Mouse (Mus musculus) cerebellum, adult 9-11 months (tissue): ENCODE data around the gene Slc6a17.
A peak's percentile ranks its signal among the peaks of the same experiment; 100 is the strongest.

Experiments used
- DNase-seq: peaks from one replicate; pipeline ENCODE4 v3.0.0; 2022

The Slc6a17 gene

DNA sequence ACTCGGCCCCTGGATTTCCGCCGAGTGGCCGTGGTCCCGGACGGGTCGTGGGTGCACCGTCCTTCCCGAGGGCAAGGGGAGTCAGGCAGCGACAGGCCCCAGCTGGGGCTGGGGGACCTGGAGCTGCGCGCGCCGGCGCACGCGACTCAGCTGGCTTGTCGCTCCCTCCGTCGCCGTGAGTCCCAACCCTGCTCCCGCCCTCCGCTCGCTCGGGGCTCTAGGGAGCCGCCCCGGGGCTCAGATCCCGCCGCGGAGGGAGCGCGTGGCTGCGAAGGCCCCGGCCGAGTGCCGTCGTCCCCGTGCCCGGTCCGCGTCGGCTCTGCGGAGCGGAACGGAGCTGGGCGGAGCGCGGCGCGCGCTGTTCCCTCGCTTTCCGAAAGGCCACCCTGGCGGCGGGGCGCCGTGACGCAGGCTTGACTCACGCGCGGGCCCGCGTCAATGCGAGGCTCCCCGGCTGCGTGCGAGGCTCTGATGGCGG lies at the start of gene Slc6a17:
Gene Slc6a17, minus strand, starts transcription at position 388 of the 478 bp plus-strand sequence.
- DNase-seq = peak; percentile 87

DNA sequence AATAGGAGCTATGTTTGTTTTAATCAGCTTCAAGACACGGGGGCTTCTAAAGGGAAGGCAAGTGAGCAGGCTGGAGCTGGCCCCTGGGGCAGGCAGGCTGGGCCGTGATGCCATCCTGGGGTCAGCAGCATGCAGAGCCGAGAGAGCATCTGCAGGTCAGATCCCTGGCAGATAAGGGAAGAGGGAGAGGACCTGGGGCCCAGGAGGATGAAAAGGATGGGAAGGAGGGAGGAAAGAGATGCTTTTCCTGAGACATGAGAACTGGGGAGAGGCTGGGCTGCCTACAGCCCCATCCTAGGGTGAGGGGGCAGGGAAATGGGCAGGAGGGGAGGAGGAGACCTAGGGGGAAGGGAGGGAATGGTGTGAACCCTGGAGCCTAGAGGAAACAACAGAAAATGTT lies 47.5 kb upstream of the Slc6a17 start:
- no peak for DNase-seq

DNA sequence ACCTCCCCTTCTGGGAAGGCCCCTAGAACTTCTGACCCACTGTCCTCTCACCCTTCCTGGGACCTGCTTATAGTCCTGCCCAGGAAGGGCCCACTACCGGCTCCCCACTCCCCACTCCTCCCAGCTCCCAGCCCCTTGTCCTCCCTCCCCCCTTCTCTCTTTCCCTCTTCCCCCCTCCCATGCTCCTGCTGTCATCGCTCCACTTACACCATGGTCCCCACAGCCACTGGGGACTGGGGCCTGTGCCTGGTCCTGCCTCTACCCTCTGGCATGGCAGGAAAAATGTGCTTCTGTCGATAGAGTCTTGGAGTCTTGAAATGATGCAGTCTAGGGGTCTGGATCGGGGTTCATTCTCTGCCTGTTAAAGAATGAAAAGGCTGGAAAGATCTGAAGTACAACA lies 46.1 kb upstream of the Slc6a17 start:
- no peak for DNase-seq

DNA sequence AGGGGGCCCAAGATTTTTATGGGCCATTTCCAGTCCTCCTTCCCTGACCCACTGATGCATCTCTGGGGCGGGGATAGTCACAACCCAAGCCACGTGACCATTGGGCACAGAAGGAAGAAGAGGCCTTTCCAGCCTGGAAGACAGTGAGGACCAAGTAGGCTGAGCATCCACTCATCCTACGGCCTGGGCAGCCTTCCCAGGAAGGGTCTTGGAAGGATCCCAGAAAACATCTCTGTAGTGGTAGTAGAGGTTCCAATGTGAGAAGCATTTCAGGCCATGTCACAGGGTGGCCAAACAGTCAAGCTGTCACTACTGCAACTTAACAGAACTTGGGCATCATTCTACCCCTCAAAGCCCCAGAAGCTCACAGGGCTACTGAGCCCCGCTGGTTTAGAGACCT lies 44.8 kb upstream of the Slc6a17 start:
- DNase-seq = no peak

DNA sequence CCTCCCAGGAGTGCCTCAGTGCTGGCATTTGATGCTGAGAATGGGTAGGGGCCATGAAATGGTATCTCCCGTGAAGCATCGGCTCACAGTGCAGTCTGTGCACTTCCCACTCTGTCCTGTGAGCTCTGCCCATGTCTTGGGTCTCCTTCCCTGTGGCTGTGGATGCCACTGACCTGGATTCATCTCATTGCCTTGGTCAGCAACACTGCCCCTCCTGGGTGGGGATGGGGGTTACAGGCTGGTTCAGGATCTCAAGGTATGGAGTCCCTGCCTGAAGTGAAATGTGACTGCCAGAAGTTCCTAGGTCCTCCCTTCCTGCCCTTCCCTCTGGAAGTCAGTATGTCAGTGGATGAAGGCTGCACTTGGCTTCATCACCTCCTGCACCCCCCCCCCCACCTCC lies 44.3 kb upstream of the Slc6a17 start:
- DNase-seq = no peak

DNA sequence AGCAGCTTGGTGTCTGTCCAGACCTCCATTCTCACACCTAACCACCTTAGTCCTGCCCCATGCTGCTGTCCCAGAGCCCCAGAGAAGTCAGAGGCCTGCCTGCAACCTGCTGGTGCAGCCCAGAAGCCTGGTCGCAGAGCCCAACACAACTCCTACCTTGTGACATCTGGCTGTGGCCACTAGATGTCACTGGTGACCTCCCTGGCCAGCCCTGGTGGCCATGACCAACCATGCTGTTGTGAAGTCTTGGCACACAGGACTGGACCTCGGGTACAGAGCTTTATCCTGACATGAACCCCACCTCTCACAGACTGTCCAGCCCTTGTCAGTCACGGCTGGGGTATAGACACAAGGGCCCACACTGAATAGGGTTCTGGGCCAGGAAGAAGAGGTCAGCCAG lies 41.4 kb upstream of the Slc6a17 start:
- DNase-seq = peak; percentile 76

DNA sequence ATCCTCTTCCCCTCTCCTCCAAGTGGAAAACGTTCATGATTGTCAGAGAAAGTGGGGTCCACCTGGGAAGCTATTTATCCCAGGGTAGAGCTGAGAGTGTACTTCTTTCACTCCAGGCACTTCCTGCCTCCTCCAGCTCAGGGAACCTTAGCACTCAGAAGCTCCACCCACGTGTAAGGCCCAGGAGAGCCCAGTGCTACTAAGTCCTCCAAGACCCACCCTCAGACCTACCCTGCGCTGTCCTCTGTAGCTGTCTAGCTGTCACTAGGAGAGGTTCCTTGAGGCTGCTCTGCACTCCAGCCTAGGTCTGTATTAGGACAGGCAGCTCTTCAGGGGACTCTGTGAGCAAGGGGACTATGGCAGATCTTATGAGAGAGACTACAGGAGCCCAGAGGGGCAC lies 40.9 kb upstream of the Slc6a17 start:
- DNase-seq = no peak

DNA sequence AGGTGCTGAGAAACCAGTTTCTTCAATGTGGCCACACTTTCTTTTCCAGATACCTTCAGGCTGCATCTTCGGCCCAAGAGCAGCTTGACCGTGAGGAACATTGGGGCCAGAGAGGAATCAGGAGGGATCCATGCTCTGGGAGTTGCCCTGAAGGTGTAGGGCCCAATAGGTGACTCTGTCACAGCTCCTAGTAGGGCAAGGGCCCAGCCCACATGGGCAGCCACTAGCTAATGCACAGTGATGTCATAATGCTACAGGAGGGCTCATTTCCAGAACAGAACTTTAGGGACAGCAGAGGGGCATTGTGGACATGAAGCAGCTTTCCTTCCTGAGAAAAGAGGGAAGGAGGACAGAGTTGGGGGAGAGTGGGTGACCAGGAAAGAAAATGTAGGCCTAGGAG lies 37.0 kb upstream of the Slc6a17 start, which contains the start of gene Ubl4b:
Gene Ubl4b, minus strand, starts transcription at position 232 of the 400 bp plus-strand sequence.
- DNase-seq = no peak

DNA sequence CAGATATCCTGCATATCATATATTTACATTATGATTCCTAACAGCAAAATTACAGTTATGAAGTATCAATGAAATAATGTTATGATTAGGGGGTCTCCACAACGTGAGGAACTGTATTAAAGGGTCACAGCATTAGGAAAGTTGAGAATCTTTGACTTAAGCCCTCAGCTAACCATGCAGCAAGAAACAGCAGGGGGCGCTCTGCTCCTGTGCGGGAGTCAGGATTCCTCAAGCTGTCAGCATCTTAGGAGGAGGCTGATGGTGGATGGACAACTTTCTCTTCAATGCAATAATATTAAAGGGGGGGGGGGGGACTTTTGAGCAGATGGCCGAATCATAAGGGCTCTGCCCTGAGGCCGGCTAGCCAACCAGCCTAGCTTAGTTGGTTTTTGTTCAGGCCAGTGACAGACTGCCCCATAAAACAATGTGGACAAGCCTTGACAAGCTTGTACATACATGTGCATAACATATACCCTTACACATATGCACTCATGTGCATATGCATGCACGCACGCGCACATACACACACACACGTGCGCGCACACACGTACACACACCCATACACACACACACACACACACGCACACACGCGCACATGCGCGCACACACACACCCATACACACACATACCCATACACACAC lies 32.7 kb upstream of the Slc6a17 start:
- peak; percentile 63 for DNase-seq

DNA sequence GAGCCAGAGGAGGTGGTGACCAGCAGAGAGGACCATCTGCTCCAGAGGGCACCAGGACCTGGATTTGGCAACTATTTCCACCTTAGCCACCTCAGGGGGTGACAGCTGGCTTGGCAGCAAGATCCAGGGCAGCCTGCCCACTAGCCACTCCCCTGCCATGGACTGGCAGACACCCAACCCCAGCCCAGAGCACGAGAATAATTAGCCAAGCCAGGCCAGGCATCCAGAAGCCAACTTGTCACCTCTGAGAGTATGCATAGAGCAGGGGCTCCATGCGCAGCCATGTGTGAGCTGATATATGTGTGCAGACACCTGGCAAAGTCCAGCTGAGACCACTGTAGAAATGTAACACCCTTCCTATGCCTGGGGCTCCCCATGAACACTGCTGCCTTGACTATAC lies 29.1 kb upstream of the Slc6a17 start:
- DNase-seq = peak; percentile 82

DNA sequence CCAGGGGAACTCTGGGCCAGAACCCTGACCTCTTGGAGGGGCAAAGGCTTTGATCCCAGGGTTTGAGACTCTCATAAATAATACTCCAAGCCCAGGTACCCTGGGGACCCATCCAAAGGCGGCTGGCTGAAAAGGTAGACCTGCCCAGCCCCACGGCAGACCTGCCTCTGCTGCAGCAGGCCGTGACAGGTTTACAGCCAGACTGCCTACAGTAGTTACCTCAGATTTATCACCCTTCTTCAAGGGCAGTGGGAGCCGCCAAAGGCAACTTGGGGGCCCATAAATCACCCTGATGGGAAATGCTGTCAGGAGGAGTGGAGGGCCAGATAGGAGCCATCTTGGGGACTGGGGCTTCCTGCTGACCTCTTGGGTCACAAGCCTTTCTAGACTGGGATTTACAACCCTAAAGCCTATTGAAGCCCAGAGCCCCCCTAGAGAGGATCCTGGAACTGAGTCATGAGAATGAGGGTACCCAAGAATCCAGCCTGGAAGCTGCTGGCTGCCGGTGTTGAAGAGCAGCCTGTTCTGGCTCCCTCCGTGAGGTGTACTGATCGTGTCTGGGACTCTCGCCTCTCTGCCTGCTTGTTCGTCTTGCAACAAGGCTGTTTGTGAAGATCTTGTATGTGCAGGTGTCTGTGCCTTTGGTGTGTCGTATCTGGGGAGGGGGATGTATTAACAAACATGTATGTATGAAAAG lies 28.0 kb upstream of the Slc6a17 start:
- no peak for DNase-seq

DNA sequence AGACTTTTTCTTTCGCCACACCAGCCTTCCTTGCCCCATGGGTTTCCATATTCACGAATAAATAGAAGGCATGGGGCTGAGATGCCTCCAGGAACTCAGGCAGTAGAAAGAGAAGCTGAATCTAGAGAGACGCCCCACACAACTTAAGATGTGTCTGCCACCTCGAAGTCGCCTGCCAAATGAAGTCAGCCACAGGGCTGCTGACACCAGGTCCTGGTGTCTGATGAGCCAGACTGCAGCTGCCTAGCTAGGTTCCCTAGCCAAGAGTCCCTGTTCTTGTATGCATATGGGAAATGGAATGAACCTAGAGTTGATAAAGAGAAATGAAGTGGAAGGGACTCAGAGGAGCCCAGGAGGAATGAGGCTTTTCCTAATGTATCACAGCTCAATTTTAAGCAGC lies 27.5 kb upstream of the Slc6a17 start:
- DNase-seq = no peak

DNA sequence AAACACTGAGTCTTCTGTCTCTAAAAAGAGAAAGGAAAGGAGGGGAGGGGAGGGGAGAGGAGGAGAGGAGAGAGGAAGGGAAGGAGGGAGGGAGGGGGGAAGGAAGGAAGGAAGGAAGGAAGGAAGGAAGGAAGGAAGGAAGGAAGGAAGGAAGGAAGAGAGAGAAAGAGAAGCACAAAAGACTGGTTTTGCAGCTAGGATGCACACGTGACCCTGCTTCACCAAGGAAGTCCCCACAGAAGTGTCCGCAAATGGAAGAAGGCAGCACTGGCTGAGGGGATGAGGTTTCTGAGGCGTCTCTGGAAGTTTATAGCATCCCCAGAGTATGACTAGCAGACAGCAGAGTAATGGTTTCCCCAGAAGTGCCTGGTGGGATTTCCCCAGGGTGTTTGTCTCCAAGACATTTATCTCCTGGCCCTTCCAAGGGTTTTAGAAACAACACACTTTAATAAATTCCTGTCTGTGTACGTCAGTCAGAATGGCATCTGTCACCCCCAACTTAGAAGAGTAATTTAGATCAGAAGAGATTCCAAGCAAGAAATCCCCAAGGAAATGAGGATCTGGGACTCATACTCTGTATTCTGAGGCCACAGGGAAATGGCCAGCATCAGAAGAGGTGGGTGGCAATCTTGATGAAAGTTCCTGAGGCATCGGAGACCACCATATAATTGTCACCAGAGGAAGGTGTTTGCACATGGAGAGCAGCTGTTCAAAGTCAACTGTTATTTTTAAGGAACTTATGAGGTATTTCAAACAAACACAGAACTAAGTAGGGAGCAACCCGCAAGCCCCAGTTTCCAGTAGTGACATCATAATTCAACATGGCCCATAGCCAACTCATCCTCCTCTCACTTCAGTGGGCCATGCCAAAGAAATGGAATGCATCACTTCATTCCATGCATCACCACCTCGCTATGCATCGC lies 25.6 kb upstream of the Slc6a17 start:
- DNase-seq = no peak

DNA sequence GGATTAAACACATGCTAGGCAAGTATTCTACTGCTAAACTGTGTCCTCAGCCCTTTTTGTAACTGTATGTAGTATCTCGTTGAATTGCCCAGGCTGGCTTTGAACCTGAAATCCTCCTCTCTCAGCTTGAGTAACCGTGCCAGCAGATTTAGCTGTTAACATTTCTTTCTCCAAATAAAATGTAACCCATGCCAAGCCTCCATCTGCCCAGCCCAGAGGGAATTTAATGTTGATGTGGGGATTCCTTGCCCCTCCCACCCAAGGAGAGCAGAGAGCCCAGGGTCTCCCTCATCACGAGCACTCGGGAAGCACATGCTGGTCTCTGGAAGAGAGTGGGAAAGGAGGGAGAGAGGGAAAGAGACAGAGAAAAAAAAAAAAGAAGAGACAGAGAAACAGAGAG lies 24.8 kb upstream of the Slc6a17 start:
- no peak for DNase-seq

DNA sequence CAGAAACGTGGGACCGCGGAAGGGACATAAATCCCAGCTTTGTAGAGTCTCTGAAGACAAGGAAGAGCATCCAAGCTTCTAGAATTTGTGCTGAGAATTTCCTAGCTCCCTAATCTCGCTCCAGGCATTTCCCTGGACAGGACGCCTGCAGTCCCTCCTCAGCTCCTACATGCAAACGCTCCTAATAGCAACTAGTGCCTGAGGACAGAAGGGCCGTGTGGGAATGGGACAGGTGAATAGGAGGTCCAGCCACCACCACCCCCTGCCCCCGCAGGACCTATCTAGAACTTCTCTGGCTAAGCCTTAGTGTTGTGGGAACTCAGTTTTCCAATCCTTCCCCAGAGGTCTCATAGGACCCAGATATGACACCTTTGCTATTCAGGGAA lies 19.7 kb upstream of the Slc6a17 start:
- DNase-seq = no peak

DNA sequence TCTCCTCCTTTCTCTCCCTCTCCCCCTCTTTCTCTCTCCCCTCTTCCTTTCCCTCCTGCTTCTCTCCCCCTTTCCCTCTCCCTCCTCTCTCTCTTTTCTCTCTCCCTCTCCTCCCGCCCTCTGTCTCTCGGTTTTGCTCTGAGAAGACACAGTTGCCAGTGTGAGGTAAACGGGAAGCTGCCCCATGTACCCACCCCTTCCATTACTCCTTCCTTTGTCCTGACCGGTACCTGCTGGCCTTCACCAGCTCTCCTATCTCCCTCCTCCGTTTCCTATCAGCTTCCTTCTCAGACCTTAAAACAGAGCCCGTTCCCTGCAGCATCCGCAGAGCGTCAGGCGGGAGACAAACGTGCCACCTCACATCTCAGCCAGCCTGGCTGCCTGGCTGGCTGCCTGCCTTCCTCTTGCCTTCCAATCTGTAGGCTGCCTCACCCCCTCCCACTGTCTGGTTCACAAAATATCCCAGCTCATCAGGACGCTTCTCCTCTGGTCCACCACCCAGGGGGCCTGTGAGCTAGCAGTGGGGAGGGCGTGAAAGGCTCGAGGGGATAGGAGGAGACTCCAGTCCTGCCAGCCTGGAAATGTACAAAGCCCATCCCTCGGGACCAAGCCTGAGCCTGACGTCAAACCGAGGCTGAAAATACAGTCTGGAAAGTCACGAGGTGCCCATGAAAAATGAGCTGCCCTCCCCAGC lies 19.1 kb upstream of the Slc6a17 start:
- peak; percentile 86 for DNase-seq

DNA sequence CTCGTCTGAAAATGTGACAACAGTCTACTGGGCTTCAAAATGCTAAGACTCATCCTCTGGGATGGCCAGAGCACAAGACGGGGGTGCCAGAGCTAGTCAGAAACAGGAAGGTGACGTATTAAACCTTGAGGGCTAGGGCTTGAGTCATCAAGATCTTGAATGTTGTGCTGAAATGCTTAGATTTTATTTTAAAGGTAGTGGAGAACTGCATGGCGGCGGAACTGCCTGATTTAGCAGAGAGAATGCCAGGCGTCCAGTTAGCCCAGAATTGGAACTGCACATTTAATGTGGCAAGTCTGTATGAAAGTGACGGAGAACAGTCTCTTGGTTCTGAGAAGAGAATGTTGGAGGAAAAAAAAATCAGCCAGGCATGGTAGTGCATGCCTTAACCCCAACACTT lies 17.1 kb upstream of the Slc6a17 start:
- no peak for DNase-seq

DNA sequence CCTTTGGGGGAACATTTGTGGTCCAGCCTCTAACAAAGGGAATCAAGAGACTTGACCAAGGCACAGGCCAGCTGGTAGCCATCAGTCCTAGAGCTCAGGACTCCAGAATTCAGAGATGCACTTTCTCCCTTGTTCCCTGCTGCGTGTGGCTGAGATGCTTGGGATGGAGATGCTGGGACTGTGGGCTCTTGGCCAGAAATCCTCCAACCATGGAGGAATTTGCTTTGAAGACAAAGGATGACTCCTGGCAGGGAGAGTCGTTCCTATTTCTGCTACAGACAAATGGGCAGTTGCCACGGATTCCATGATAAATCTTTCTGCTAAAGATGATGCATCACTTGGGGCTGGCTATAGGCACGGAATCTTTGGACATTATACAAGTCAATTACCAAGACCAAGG lies 15.7 kb upstream of the Slc6a17 start:
- peak; percentile 69 for DNase-seq

DNA sequence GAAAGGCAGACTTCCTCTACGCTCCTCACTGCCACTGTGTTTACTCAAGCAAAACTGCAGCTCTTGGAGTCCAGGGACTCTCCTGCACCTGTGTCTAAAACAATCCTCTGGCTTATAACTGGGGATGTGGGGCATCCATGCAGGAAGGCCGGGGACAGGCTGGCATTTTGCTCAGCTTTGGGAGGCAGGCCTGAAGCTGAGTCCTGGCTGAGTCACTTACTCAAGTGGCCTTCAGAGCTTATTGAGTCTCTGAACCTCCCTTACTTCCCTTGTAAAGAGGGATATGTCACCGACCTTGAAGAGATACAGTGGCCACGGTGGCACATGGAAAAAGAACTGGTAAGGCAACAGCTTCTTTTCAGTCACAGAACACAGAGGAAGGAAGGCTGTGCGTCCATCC lies 12.8 kb upstream of the Slc6a17 start:
- no peak for DNase-seq

DNA sequence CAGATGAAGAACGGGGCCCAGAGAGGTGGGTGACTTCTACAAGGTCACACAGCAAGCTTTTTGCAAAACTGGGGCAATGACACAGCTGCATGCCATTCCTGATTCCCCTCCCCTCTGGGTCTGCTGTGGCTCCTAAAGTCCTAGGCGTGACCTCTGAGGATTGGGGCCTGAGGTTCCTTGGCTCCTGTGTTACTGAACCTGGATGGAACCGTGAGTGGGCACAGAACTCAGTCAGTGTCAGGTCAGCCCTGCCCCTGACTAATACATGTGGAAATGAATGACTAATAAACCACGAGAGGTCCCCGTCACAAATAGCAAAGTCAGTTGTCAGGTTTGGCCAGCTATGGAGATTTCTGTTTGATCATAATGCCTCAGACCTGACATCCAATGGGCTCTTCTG lies 11.4 kb upstream of the Slc6a17 start:
- no peak for DNase-seq

DNA sequence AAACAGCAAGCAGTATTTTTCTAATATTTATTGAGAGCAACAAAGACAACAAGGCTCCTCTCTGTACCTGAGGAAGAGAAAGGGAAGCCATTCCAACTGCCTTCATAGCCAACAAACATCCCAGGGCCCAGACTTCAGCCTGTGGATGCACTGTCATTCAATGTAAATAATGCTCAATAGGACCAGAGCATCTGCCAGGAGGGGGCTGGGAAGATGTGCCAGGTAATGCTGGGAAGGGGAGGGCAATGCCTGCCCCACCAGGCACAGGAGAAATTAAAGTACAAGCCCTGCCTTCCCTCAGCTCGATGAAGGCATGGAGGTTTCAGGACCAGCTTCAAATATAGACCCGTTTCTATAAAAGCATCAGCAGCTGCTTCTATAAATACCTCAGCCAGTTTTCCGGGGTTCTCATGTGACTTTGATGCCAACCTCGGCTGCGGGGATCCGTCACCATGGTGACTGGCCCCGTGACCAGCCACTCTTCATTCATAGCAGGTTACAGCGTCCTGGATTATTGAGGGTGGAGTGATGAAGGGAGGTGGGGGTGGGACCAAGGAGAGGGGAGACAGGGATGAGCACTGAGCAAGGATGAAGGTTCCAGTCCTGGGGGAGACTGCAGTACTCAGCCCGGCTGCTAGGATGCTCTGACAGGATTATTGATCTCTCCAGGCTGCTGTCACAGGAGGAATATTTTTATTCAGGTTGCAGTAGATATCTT lies 10.7 kb upstream of the Slc6a17 start:
- peak; percentile 79 for DNase-seq

DNA sequence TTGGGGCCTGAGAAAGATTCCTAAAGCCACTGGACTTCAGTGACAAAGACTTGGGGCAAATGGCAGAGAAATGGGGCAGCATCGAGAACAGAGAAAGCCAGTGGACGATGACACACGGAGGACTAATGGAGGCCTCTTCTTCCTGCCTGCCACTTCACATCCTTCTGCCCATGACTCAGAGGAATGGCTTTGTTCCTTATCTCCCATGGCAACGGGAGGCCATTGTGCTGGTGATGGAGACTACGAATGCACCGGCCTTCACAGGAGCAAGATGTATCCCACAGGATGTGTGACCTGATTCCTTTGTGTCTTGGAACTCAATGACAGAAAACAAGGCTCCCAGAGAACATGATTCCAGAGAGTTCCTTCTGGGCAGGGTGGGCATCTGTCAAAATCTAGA lies 6.7 kb upstream of the Slc6a17 start:
- no peak for DNase-seq
